Mouse (Mus musculus): Measurements from ENCODE around the gene 2310034C09Rik. TPM values are rescaled to one million over a fixed set of nuclear protein-coding genes. Genes with fewer than 3 reads are reported as not detected.
"Not testable (repeated sequence)": the region's sequence is repeated elsewhere in the genome, so short reads cannot be mapped to it uniquely, and the experiment has no call there.

The 2310034C09Rik gene
- polyA plus RNA-seq (2012; ENCODE audit: insufficient read depth, insufficient read length, missing spikeins), result not detected in 2 replicates

- H3K4me1 ChIP-seq (ENCODE audit: control insufficient read depth, insufficient read depth, low read length); H3K4me3 ChIP-seq (ENCODE audit: insufficient read depth, low read length); H3K27ac ChIP-seq (ENCODE audit: insufficient read depth, low read depth, low read length): not testable (repeated sequence)
Measured at GRCm38 (mm10) chr16:88758547-88758946, at the start of gene 2310034C09Rik. Gene 2310034C09Rik, plus strand, starts transcription at chr16:88758847.

- H3K27ac ChIP-seq (ENCODE audit: insufficient read depth, low read depth, low read length), result no peak overlapping the region
- no peak overlapping the region for H3K4me3 ChIP-seq (ENCODE audit: insufficient read depth, low read length)
- TF ChIP-seq POLR2A (IDR thresholded peaks at IDR 0.05; ENCODE audit: borderline replicate concordance, low read depth, low read length) (no peak), CTCF (IDR thresholded peaks at IDR 0.05; ENCODE audit: low read depth, low read length) (no peak)
- H3K4me1 ChIP-seq (ENCODE audit: control insufficient read depth, insufficient read depth, low read length), result no peaks in the 10 kb centered on the region
Measured at GRCm38 (mm10) chr16:88710757-88711156, 47.9 kb upstream of the 2310034C09Rik start.

- no peak overlapping the region for H3K4me3 ChIP-seq (ENCODE audit: insufficient read depth, low read length)
- TF ChIP-seq POLR2A (IDR thresholded peaks at IDR 0.05; ENCODE audit: borderline replicate concordance, low read depth, low read length), result no peak
- no peak for TF ChIP-seq CTCF (IDR thresholded peaks at IDR 0.05; ENCODE audit: low read depth, low read length)
- H3K4me1 ChIP-seq (ENCODE audit: control insufficient read depth, insufficient read depth, low read length), result no peaks in the 10 kb centered on the region
- H3K27ac ChIP-seq (ENCODE audit: insufficient read depth, low read depth, low read length), result no peak overlapping the region
Measured at GRCm38 (mm10) chr16:88711245-88711644, 47.4 kb upstream of the 2310034C09Rik start.

- Histone ChIP-seq H3K27ac (ENCODE audit: insufficient read depth, low read depth, low read length) (no peak overlapping the region), H3K4me1 (ENCODE audit: control insufficient read depth, insufficient read depth, low read length) (no peaks in the 10 kb centered on the region), H3K4me3 (ENCODE audit: insufficient read depth, low read length) (no peak overlapping the region)
- TF ChIP-seq CTCF (IDR thresholded peaks at IDR 0.05; ENCODE audit: low read depth, low read length) (no peak), POLR2A (IDR thresholded peaks at IDR 0.05; ENCODE audit: borderline replicate concordance, low read depth, low read length) (no peak)
Measured at GRCm38 (mm10) chr16:88716549-88716948, 42.1 kb upstream of the 2310034C09Rik start.

- no peak overlapping the region for H3K27ac ChIP-seq (ENCODE audit: insufficient read depth, low read depth, low read length)
- no peaks in the 10 kb centered on the region for H3K4me1 ChIP-seq (ENCODE audit: control insufficient read depth, insufficient read depth, low read length)
- H3K4me3 ChIP-seq (ENCODE audit: insufficient read depth, low read length), result no peak overlapping the region
- TF ChIP-seq POLR2A (IDR thresholded peaks at IDR 0.05; ENCODE audit: borderline replicate concordance, low read depth, low read length), result no peak
- TF ChIP-seq CTCF (IDR thresholded peaks at IDR 0.05; ENCODE audit: low read depth, low read length), result no peak
Measured at GRCm38 (mm10) chr16:88720031-88720430, 38.6 kb upstream of the 2310034C09Rik start.

- Histone ChIP-seq H3K4me1 (ENCODE audit: control insufficient read depth, insufficient read depth, low read length) (no peaks in the 10 kb centered on the region), H3K27ac (ENCODE audit: insufficient read depth, low read depth, low read length) (no peak within 1 kb of the TSS), H3K4me3 (ENCODE audit: insufficient read depth, low read length) (no peak within 1 kb of the TSS)
- TF ChIP-seq CTCF (IDR thresholded peaks at IDR 0.05; ENCODE audit: low read depth, low read length), result no peak
- no peak for TF ChIP-seq POLR2A (IDR thresholded peaks at IDR 0.05; ENCODE audit: borderline replicate concordance, low read depth, low read length)
Measured at GRCm38 (mm10) chr16:88728812-88729275, 29.8 kb upstream of the 2310034C09Rik start, which contains the start of gene Krtap13-1. Gene Krtap13-1, plus strand, starts transcription at chr16:88728862.

GRCm38 (mm10) chr16:88735391-88735790, 23.3 kb upstream of the 2310034C09Rik start:
- no peak overlapping the region for H3K4me3 ChIP-seq (ENCODE audit: insufficient read depth, low read length)
- H3K4me1 ChIP-seq (ENCODE audit: control insufficient read depth, insufficient read depth, low read length), result no peaks in the 10 kb centered on the region
- H3K27ac ChIP-seq (ENCODE audit: insufficient read depth, low read depth, low read length), result no peak overlapping the region
- TF ChIP-seq POLR2A (IDR thresholded peaks at IDR 0.05; ENCODE audit: borderline replicate concordance, low read depth, low read length) (no peak), CTCF (IDR thresholded peaks at IDR 0.05; ENCODE audit: low read depth, low read length) (no peak)

GRCm38 (mm10) chr16:88744750-88745340, 13.8 kb upstream of the 2310034C09Rik start:
- TF ChIP-seq POLR2A (IDR thresholded peaks at IDR 0.05; ENCODE audit: borderline replicate concordance, low read depth, low read length) (no peak), CTCF (IDR thresholded peaks at IDR 0.05; ENCODE audit: low read depth, low read length) (no peak)
- no peak overlapping the region for H3K4me3 ChIP-seq (ENCODE audit: insufficient read depth, low read length)

GRCm38 (mm10) chr16:88747943-88748342, 10.7 kb upstream of the 2310034C09Rik start:
- Histone ChIP-seq H3K4me3 (ENCODE audit: insufficient read depth, low read length) (no peak overlapping the region), H3K4me1 (ENCODE audit: control insufficient read depth, insufficient read depth, low read length) (no peaks in the 10 kb centered on the region), H3K27ac (ENCODE audit: insufficient read depth, low read depth, low read length) (no peak overlapping the region)
- TF ChIP-seq CTCF (IDR thresholded peaks at IDR 0.05; ENCODE audit: low read depth, low read length) (no peak), POLR2A (IDR thresholded peaks at IDR 0.05; ENCODE audit: borderline replicate concordance, low read depth, low read length) (no peak)

More at GRCm38 (mm10) chr16:88744750-88745340, 13.8 kb upstream of the 2310034C09Rik start:
- Histone ChIP-seq H3K27ac (ENCODE audit: insufficient read depth, low read depth, low read length) (no peak overlapping the region), H3K4me1 (ENCODE audit: control insufficient read depth, insufficient read depth, low read length) (no peaks in the 10 kb centered on the region)

GRCm38 (mm10) chr16:88751535-88751934, 7.1 kb upstream of the 2310034C09Rik start, which contains the start of gene Krtap13:
Gene Krtap13, minus strand, starts transcription at chr16:88751635.
- not testable (repeated sequence) for H3K4me3 ChIP-seq (ENCODE audit: insufficient read depth, low read length); H3K27ac ChIP-seq (ENCODE audit: insufficient read depth, low read depth, low read length); H3K4me1 ChIP-seq (ENCODE audit: control insufficient read depth, insufficient read depth, low read length)

Data from bone marrow macrophage, adult 2 months (primary cell).